Mouse (Mus musculus) CH12.LX (cell line): ENCODE measurements at regions not wholly inside any gene's neighbourhood (a gene's known extent, or its start where the extent isn't known, plus 50 kb on each side); places are given as distances from the start of the nearest gene placed in this dataset.

Source experiments
- CTCF ChIP-seq, 2 experiments: IDR thresholded peaks in 1 of 2; conservative IDR thresholded peaks in 1 of 2; 2 replicates each; pipeline ENCODE4 v1.5.1; 2011 to 2012; ENCODE audit warnings: low read depth in 2 of 2, low read length in 2 of 2, improper control_type of control experiment in 1 of 2, inconsistent platforms in 1 of 2, mild to moderate bottlenecking in 1 of 2, moderate library complexity in 1 of 2
- E2F4 ChIP-seq: IDR thresholded peaks from 2 replicates; pipeline ENCODE4 v1.6.1; 2011; ENCODE audit warnings: low read depth, low read length, improper control_type of control experiment; ENCODE audit not compliant: insufficient replicate concordance
- JUN ChIP-seq: IDR thresholded peaks from 2 replicates; pipeline ENCODE4 v1.6.1; 2011; ENCODE audit warnings: low read depth, mild to moderate bottlenecking, low read length, improper control_type of control experiment, moderate library complexity; ENCODE audit not compliant: insufficient read depth
- JUND ChIP-seq: conservative IDR thresholded peaks from 2 replicates; pipeline ENCODE4 v1.6.1; 2011; ENCODE audit warnings: low read depth, low read length, improper control_type of control experiment
- MAX ChIP-seq: IDR thresholded peaks from 2 replicates; pipeline ENCODE4 v1.6.1; 2011; ENCODE audit warnings: low read length, improper control_type of control experiment
- MYC ChIP-seq: IDR thresholded peaks from 2 replicates; pipeline ENCODE4 v1.6.1; 2011; ENCODE audit warnings: low read depth, mild to moderate bottlenecking, improper control_type of control experiment, low read length
- NELFE ChIP-seq: IDR thresholded peaks from 2 replicates; pipeline ENCODE4 v1.6.1; 2011; ENCODE audit warnings: low read depth, low read length, improper control_type of control experiment
- POLR2A ChIP-seq: IDR thresholded peaks from 2 replicates; pipeline ENCODE4 v1.6.1; 2011; ENCODE audit warnings: low read depth, mild to moderate bottlenecking, improper control_type of control experiment, low read length
- TCF12 ChIP-seq: IDR thresholded peaks from 2 replicates; pipeline ENCODE4 v1.6.1; 2014; ENCODE audit warnings: low read depth, mild to moderate bottlenecking, inconsistent platforms, low read length, improper control_type of control experiment
- UBTF ChIP-seq: IDR thresholded peaks from 2 replicates; pipeline ENCODE4 v1.6.1; 2012; ENCODE audit warnings: low read depth, mild to moderate bottlenecking, inconsistent platforms, low read length, improper control_type of control experiment, moderate library complexity
- ZMIZ1 ChIP-seq: IDR thresholded peaks from 2 replicates; pipeline ENCODE4 v1.6.1; 2012; ENCODE audit warnings: low read depth, mild to moderate bottlenecking, inconsistent platforms, low read length, improper control_type of control experiment

DNA sequence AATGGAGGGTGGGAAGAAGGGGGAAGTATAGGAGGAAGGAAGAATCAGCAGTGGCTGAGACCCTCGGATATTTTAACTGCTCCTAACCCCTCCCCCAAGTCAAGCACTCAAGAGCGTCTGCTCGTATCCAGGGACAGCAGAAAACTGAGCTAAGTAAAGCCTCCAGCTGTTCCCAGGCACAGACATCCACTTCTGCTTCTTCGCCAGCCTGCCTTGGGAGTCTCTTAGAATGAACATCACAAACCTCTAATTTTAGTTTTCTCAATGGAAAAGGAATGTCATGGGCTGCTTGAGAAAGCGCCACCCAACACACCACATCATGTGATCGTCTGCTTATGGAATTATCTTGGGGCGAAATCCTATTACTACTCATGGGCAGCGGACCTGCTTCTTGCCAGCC, 83.3 kb upstream of the Galnt18 start:
- TF ChIP-seq MYC: no peak
- TF ChIP-seq POLR2A: no peak
- no peak for TF ChIP-seq CTCF (conservative IDR thresholded peaks at IDR 0.05 in 1 of 2, IDR thresholded peaks at IDR 0.05 in 1 of 2; ENCODE audit: low read depth in 2 of 2, low read length in 2 of 2)
- no peak for TF ChIP-seq E2F4
- TF ChIP-seq JUN: no peak
- TF ChIP-seq ZMIZ1: no peak
- TF ChIP-seq UBTF: no peak
- TF ChIP-seq MAX: no peak
- TF ChIP-seq TCF12: no peak
- no peak for TF ChIP-seq JUND
- TF ChIP-seq NELFE: no peak
